Mouse (Mus musculus): ENCODE results near the gene Jade2. TPM values are rescaled to one million over a fixed set of nuclear protein-coding genes. Genes with fewer than 3 reads are reported as not detected.

Gene Jade2
- total and polyA plus RNA-seq, 2 experiments = 3.7 to 4.1 TPM

DNA sequence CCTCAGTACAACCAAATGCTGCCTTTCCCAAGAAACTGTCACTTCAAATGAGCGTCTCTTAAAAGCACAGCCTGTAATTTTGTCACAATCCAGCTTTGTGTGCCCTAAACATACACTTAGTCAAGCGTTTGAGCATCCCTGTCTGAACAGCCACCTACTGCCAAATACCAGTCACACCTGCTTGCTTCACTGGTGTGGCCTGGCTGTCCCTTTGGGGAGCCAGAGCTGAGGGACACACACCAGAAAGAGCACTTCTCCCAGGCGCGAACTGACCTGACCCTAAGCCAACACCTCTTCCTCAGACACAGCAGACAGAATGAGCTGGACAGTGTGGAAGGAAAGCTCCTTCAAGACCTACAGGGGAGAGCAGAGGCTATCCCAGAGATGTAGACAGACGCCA lies 24.5 kb downstream of the Jade2 start:
- H3K9ac ChIP-seq (ENCODE audit: low read depth, low read length) = no peak overlapping the region
- WGBS = 75% methylated on average over 5 of the region's 5 CpGs
- no peak for DNase-seq (ENCODE audit: extremely low read depth, low read depth, low spot score)
- TF ChIP-seq CTCF (IDR thresholded peaks at IDR 0.05; ENCODE audit: low read depth, low read length) = no peak
- TF ChIP-seq POLR2A (IDR thresholded peaks at IDR 0.05; ENCODE audit: extremely low read depth, insufficient read depth, low read length) = no peak
- peaks cover 11% of the 10 kb centered on the region for H3K4me1 ChIP-seq (ENCODE audit: control insufficient read depth, insufficient read depth, low read length)
- H3K27me3 ChIP-seq (ENCODE audit: control insufficient read depth, insufficient read depth, low read length) = no peaks in the 10 kb centered on the region
- H3K36me3 ChIP-seq (ENCODE audit: control insufficient read depth, insufficient read depth, low read length) = peaks cover 16% of the 10 kb centered on the region; the same call in 1 of the 2 replicates
- H3K4me3 ChIP-seq (ENCODE audit: insufficient read depth, low read depth, low read length) = no peak overlapping the region
- no peaks in the 10 kb centered on the region for H3K79me2 ChIP-seq (ENCODE audit: control insufficient read depth, insufficient read depth, low read length)
- H3K27ac ChIP-seq (replicated peaks; ENCODE audit: insufficient read depth, low read depth, low read length) = no peak overlapping the region

DNA sequence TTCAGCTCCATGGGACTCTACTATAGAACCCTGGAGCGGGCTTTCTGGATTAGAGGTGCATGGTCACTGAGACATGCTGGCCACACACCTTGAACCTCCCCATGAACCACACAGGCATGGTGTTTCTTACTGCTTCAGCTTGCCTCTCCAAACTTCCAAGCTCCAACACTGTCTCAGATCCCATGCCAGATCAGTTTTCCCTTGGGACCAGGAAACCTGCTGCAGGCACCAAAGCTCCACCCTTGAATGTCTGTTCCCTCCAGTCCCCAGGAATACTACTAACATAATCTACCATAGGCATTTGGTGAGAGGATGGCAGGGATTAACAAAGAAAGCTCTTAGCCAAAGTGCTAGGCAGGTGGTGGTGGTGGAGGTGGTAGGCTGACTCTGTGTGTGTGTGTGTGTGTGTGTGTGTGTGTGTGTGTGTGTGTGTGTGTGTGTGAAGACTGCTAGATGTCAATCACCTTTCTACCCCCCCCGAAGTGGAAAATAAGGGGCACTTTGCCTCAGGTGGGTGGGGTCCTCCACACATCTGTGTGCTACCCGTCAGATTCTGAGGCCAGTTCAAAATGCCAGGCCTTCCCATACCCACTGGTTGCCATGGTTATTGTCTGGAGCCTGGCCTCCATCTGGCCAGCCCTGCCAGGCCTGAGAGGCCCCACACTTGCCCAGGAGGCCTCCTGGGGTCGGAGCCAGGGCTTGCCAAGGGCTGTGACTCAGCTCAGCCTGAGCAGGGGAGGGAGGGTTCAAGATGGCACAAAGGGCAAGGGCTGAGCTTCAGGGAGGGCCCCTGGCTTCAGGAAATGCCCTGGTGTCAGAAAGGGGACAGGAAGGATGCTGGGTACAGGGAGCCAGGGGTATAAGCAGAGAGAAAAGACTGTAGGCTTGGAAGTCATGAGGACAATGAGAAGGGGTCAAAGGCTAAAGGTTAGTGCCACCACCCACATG lies 25.2 kb downstream of the Jade2 start:
- Histone ChIP-seq H3K27ac (replicated peaks; ENCODE audit: insufficient read depth, low read depth, low read length) (no peak overlapping the region), H3K27me3 (ENCODE audit: control insufficient read depth, insufficient read depth, low read length) (no peaks in the 10 kb centered on the region), H3K79me2 (ENCODE audit: control insufficient read depth, insufficient read depth, low read length) (no peaks in the 10 kb centered on the region), H3K4me1 (ENCODE audit: control insufficient read depth, insufficient read depth, low read length) (peaks cover 11% of the 10 kb centered on the region), H3K36me3 (ENCODE audit: control insufficient read depth, insufficient read depth, low read length) (peaks cover 16% of the 10 kb centered on the region; the same call in 1 of the 2 replicates), H3K9ac (ENCODE audit: low read depth, low read length) (no peak overlapping the region), H3K4me3 (ENCODE audit: insufficient read depth, low read depth, low read length) (no peak overlapping the region)
- 58% methylated on average over 4 of the region's 4 CpGs for WGBS
- TF ChIP-seq POLR2A (IDR thresholded peaks at IDR 0.05; ENCODE audit: extremely low read depth, insufficient read depth, low read length) = no peak
- DNase-seq (ENCODE audit: extremely low read depth, low read depth, low spot score) = no peak

DNA sequence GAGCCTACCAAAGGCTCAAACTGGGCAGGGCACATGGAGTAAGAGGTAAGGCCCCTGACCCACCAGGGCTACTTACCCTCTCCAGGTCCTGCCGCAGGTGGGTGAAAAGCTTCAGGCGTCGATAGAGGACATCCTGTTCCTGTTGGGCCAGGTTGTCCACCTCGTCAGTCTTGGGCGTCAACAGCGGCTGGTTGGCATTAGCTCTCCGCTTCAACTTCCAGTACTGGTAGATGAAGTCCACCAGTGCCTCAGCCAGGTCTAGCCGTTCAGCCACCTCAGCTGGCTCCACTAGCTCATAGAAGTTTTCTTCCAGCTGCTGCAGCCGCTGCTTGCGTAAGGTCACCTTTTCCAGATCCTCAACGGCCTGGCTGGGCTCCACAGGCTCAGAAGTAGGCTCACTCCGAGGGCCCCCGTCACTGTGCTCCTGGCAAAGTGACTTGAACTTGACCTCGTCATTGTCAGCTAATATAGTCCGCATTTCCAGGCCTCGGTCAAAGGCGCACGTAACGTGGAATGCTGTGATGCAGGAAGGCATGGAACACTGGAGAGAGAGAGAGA lies 32.5 kb downstream of the Jade2 start:
- peak; percentile 71 for DNase-seq (ENCODE audit: extremely low read depth, low read depth, low spot score)
- peak overlapping the region; percentile 28; the same call in 1 of the 2 replicates for H3K27ac ChIP-seq (replicated peaks; ENCODE audit: insufficient read depth, low read depth, low read length)
- H3K36me3 ChIP-seq (ENCODE audit: control insufficient read depth, insufficient read depth, low read length) = peaks cover 14% of the 10 kb centered on the region; the same call in 1 of the 2 replicates
- 46% methylated on average over 19 of the region's 19 CpGs for WGBS
- peaks cover 15% of the 10 kb centered on the region for H3K4me1 ChIP-seq (ENCODE audit: control insufficient read depth, insufficient read depth, low read length)
- no peaks in the 10 kb centered on the region for H3K27me3 ChIP-seq (ENCODE audit: control insufficient read depth, insufficient read depth, low read length)
- H3K9ac ChIP-seq (ENCODE audit: low read depth, low read length) = 0 out of 2 replicates have a peak overlapping the region, but pooled peaks have one; percentile 5
- H3K79me2 ChIP-seq (ENCODE audit: control insufficient read depth, insufficient read depth, low read length) = no peaks in the 10 kb centered on the region
- TF ChIP-seq CTCF (IDR thresholded peaks at IDR 0.05; ENCODE audit: low read depth, low read length) (no peak), POLR2A (IDR thresholded peaks at IDR 0.05; ENCODE audit: extremely low read depth, insufficient read depth, low read length) (no peak)
- no peak overlapping the region for H3K4me3 ChIP-seq (ENCODE audit: insufficient read depth, low read depth, low read length)

DNA sequence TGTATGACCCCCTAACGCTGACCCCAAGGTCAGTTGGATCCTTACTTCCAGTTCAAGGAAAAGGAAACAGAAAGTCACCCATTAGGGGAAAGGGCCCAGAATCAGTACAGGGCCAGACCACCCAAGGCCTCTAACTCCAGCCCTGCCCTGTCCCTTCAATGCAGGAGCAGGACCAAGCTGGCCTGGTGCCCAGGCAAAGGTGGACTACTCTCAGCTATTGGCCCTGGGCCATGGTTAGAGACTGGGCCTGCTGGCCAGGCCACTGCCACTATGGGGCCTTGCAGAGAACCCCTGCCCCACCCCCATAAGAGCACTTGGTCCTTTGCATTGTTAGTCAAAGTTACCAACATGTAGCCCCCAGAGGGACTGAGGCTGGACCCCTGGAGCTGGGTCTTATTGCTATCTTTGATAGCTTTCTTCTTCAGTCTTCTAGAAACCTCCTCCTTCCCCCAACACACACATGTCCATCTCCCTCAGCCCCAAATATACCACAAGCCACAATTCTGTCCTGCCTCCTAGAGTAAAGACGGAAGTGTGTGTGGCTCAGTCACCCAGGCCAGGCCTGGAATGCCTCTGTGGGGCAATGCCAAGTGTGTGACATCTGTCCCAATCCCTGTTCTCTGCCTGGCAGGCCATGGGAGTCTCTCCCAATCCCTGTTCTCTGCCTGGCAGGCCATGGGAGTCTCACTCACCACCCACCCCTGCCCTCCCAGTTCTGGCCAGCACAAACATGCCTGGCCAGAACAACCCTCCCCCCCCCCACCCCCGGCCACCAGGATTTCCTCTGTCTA lies 33.3 kb downstream of the Jade2 start:
- peaks cover 9% of the 10 kb centered on the region; the same call in 1 of the 2 replicates for H3K36me3 ChIP-seq (ENCODE audit: control insufficient read depth, insufficient read depth, low read length)
- DNase-seq (ENCODE audit: extremely low read depth, low read depth, low spot score) = peak; percentile 86
- no peak for TF ChIP-seq POLR2A (IDR thresholded peaks at IDR 0.05; ENCODE audit: extremely low read depth, insufficient read depth, low read length)
- TF ChIP-seq CTCF (IDR thresholded peaks at IDR 0.05; ENCODE audit: low read depth, low read length) = no peak
- H3K27ac ChIP-seq (replicated peaks; ENCODE audit: insufficient read depth, low read depth, low read length) = peak overlapping the region; percentile 15
- WGBS = 19% methylated on average over 3 of the region's 3 CpGs
- H3K4me3 ChIP-seq (ENCODE audit: insufficient read depth, low read depth, low read length) = no peak overlapping the region
- H3K4me1 ChIP-seq (ENCODE audit: control insufficient read depth, insufficient read depth, low read length) = peaks cover 15% of the 10 kb centered on the region
- H3K27me3 ChIP-seq (ENCODE audit: control insufficient read depth, insufficient read depth, low read length) = no peaks in the 10 kb centered on the region
- H3K9ac ChIP-seq (ENCODE audit: low read depth, low read length) = no peak overlapping the region
- H3K79me2 ChIP-seq (ENCODE audit: control insufficient read depth, insufficient read depth, low read length) = no peaks in the 10 kb centered on the region

DNA sequence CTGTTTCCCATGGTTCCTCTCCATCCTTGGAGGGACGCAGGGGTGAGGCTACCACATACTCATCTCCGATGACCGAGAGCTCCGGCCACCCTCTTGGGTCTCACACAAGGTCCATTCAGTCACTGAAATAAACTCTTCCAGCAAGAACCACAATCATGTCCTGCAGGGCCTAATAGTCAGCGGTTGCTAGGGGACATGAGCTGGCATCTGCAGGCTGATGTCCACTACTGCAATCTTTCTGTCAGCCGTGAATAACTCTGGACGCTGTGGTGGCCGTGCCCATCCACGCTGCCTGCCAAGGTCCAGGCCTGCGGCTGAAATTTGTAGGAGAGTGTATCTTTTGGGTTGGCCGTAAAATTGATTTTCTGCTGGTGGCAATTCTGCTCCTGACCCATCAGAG lies 34.2 kb downstream of the Jade2 start:
- H3K79me2 ChIP-seq (ENCODE audit: control insufficient read depth, insufficient read depth, low read length) = no peaks in the 10 kb centered on the region
- H3K4me1 ChIP-seq (ENCODE audit: control insufficient read depth, insufficient read depth, low read length) = peaks cover 15% of the 10 kb centered on the region
- no peak for TF ChIP-seq POLR2A (IDR thresholded peaks at IDR 0.05; ENCODE audit: extremely low read depth, insufficient read depth, low read length)
- TF ChIP-seq CTCF (IDR thresholded peaks at IDR 0.05; ENCODE audit: low read depth, low read length) = no peak
- no peaks in the 10 kb centered on the region for H3K27me3 ChIP-seq (ENCODE audit: control insufficient read depth, insufficient read depth, low read length)
- H3K4me3 ChIP-seq (ENCODE audit: insufficient read depth, low read depth, low read length) = no peak overlapping the region
- no peak overlapping the region for H3K9ac ChIP-seq (ENCODE audit: low read depth, low read length)
- H3K27ac ChIP-seq (replicated peaks; ENCODE audit: insufficient read depth, low read depth, low read length) = no peak overlapping the region
- peaks cover 8% of the 10 kb centered on the region; the same call in 1 of the 2 replicates for H3K36me3 ChIP-seq (ENCODE audit: control insufficient read depth, insufficient read depth, low read length)
- 86% methylated on average over 11 of the region's 11 CpGs for WGBS
- no peak for DNase-seq (ENCODE audit: extremely low read depth, low read depth, low spot score)
